Mouse (Mus musculus) embryonic fibroblast, embryonic 13.5 days (primary cell): ENCODE data around the gene Ston2.

Experiments used
- CTCF ChIP-seq: IDR thresholded peaks from 2 replicates; pipeline ENCODE4 v1.5.1; 2011; ENCODE audit warnings: mild to moderate bottlenecking, control low read depth, low read length, moderate library complexity, borderline replicate concordance; ENCODE audit not compliant: insufficient read depth
- POLR2A ChIP-seq: IDR thresholded peaks from 2 replicates; pipeline ENCODE4 v1.6.1; 2011; ENCODE audit warnings: low read depth, mild to moderate bottlenecking, control low read depth, low read length, moderate library complexity

- TF ChIP-seq CTCF (no peak), POLR2A (no peak)
Observed at GRCm38 (mm10) chr12:91831410-91831809, 43.2 kb upstream of the Ston2 start.
